Mouse (Mus musculus) naive thymus-derived CD4-positive, alpha-beta T cell, adult 2 months (primary cell): ENCODE results near the gene Myzap.

ENCODE experiments used
- DNase-seq: peaks from one replicate; pipeline ENCODE4 v3.0.0-alpha.2; 2011; ENCODE audit warnings: low read depth

Gene Myzap

GRCm38 (mm10) chr9:71480305-71480704 is 111.9 kb downstream of the Myzap start:
- no peak for DNase-seq

- no peak for DNase-seq
Measured at GRCm38 (mm10) chr9:71479413-71479812, 112.7 kb downstream of the Myzap start.

GRCm38 (mm10) chr9:71478596-71478995 is 113.6 kb downstream of the Myzap start:
- no peak for DNase-seq

- no peak for DNase-seq
Measured at GRCm38 (mm10) chr9:71476601-71477000, 115.6 kb downstream of the Myzap start.

- no peak for DNase-seq
Measured at GRCm38 (mm10) chr9:71475536-71475935, 116.6 kb downstream of the Myzap start.

- DNase-seq = no peak
Measured at GRCm38 (mm10) chr9:71467434-71467833, 124.7 kb downstream of the Myzap start.

GRCm38 (mm10) chr9:71466111-71466510 is 126.0 kb downstream of the Myzap start:
- no peak for DNase-seq

GRCm38 (mm10) chr9:71463072-71463667 is 129.0 kb downstream of the Myzap start:
- no peak for DNase-seq

GRCm38 (mm10) chr9:71456738-71457137 is 135.4 kb downstream of the Myzap start:
- DNase-seq = no peak
